Mouse (Mus musculus) c-Kit-positive CD71-positive TER-119-positive erythroid progenitor cells, embryonic 14.5 days (primary cell): ENCODE data around the gene Add2.
A peak's percentile ranks its signal among the peaks of the same experiment; 100 is the strongest.

Experiments used
- DNase-seq: peaks from one replicate; pipeline ENCODE4 v3.0.0-alpha.2; 2013; ENCODE audit warnings: low spot score

Add2 gene

DNA sequence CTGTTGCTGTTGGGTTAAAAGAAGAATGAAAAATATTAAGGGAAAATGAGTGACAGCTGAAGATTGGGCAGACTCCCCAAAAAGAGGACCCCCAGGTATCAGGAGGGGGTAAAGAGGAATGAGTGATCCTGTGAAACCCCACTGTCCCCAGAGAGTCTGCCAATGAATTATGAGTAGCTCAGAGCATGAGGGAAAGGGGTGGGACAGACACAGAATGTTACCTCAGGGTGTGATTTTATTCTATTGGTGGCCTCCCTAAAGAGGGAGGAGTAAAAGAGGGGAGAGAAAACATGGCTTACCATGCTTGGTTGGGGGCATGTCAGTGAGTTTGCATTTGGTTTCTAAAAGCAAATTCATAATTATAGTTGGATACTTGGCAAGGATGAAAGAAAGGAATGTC lies 50.8 kb downstream of the Add2 start:
- DNase-seq, result peak; percentile 55

GRCm38 (mm10) chr6:86085518-86085917 lies 57.0 kb downstream of the Add2 start:
- DNase-seq, result peak; percentile 67

GRCm38 (mm10) chr6:86086851-86087571 lies 58.5 kb downstream of the Add2 start:
- no peak for DNase-seq

DNA sequence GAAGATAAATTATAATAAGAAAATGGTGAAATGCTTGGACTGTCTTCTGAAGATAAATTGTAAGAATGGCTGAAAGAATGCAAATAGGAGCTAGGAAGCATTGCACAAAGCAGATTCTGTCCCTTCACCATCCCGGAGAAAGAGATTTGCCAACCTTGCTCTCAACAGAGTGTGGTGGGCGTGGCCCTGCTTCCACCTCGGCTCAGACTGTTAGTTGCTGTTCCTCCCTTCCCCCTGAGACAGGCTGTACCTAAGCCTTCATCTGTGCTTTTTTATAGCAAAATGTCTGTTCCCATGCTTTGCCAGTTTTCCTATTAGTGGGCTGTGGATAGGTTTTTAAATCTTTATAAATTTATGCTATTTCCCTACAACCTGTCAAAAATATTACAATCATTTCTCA lies 59.3 kb downstream of the Add2 start:
- no peak for DNase-seq

- no peak for DNase-seq
Measured at GRCm38 (mm10) chr6:86094202-86094838, 65.8 kb downstream of the Add2 start.

DNA sequence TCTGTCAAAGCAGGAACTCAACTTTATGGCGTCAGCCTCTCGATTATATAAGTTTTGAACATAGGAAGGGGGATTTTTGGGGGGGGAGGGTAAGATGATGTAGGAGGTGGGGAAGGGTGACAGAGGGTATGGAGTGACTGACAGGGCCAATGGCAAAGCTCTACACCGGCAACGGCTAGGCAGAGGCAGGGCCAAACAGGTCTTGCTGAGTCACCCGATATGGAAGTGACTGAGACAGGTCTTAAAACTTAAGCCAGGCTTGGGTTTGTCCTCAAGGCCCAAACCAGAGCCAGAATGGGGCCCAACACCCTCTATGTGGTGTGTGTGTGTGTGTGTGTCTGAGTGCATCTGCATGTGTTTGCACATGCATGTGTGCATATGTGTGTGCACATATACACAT lies 67.0 kb downstream of the Add2 start:
- DNase-seq, result no peak

DNA sequence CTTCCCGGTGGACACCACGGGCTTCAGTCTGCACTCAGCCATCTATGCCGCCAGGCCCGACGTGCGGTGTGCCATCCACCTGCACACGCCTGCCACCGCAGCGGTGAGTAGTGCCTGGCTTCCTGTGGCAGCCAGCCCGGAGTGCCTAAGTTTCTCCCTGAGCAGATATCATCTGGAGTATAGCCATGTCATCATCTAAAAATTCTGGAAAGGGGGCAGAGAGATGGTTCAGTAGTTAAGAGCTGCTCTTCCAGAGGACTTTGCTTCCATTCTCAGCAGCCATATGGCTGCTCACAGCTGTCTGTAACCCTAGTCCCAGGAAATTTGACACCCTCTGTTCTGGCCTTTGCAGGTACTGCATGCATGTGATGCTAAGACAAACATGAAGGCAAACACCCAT lies 68.3 kb downstream of the Add2 start:
- DNase-seq, result no peak

DNA sequence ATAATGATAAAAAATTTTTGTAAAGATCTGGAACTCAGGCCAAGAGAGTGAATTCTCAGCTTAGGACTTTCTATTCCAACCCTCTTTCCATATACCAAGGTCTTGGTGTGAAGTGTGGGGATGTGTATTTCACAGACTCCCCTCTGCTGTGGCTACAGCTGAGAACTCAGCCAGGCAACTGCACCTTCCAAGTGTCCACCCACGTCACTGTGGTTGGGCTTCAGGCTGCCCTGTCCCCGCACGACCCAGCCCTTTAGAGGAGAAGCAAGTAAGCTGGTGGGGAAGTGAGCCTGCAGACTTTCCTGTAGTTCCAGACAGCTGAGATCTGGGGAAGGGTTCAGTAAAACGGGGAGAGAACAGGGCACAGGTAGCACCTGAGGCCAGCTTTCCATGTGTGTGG lies 68.7 kb downstream of the Add2 start:
- no peak for DNase-seq

DNA sequence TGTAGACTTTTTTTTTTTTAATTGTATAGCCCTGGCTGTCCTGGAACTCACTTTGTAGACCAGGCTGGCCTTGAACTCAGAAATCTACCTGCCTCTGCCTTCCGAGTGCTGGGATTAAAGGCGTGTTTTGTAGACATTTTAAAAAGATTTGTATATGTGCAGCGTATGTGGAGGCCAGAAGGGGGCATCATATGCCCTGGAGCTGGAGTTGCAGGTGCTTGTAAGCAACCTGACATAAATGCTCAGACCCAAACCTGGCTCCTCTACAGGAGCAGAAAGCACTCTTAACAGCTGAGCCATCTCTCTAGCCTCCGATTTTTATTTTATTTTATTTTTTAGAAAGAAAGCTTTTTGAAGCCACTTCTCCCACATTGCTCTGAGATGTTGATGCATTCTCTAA lies 70.5 kb downstream of the Add2 start:
- DNase-seq, result no peak

DNA sequence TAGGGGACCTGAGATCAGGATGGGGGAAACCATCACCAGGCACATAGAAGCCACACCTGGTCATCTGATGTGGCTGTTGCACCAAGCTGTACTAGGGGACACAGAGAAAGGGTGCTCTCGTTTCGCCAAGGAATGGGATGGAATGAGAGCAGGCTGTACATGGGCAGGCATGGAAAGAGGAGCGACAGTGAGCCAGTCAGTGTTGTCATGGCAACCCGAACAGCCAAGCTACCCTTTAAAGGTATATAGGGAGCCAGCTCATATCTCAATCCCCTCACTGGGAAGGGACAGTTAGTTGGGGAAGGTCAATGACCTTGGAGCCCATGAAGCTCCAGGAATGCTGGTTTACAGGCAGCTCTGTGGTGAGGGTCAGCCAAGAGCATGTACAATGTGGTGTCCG lies 73.0 kb downstream of the Add2 start:
- no peak for DNase-seq

GRCm38 (mm10) chr6:86102874-86103273 lies 74.4 kb downstream of the Add2 start:
- DNase-seq, result no peak

- no peak for DNase-seq
Measured at GRCm38 (mm10) chr6:86103614-86104013, 75.1 kb downstream of the Add2 start.

DNA sequence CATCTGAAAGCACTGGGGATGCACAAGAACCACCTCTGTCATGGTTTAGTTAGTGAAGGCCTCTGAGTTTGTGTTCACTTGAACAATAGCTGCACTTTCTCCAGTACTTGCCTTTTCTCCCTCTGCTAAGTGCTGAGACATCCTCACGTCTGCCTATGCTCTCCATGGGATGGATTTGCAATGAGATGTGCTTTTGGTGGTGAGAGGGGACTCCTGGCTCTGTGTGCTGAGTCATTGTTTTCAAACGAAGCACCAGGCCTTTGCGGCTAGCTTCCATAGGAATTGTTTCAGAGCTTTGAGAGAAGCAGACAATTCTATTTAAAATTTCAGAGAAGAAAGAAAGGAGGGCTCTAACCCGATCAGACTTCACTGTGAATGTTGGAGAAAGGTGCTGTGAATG lies 76.2 kb downstream of the Add2 start:
- no peak for DNase-seq

DNA sequence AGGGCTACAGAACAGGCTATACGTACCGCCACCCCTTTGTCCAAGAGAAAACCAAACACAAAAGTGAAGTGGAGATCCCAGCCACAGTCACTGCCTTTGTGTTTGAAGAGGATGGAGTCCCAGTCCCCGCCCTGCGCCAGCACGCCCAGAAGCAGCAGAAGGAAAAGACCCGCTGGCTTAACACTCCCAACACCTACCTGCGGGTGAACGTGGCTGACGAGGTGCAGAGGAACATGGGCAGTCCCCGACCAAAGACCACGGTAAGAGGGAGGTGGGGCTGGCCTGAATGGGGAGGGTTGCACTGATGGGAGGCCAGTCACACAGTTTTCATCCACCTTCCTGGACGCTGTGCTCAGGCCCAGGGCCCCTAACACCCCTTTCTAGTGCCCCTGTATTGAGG lies 77.6 kb downstream of the Add2 start:
- no peak for DNase-seq

GRCm38 (mm10) chr6:86107101-86107500 lies 78.6 kb downstream of the Add2 start:
- DNase-seq, result peak; percentile 57

DNA sequence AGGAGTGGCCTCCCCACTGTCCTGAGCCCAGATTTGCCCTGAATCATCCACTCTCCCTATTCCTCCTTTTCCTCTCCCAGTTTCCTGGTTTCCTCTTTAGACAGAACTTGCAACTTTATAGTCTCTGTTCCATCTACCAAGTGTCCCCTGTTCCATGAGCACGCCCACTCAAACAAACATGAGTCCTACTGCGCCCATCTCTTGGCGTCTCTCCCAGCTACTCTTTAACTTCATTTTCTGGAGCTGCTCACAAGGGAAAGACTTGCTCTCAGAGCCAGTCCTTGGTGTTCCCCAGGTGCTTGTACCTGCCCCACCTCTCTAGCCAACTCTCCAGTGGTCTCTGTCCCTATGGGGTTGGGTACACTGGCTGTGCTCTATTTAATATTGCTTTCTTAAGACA lies 87.4 kb downstream of the Add2 start:
- DNase-seq, result no peak

DNA sequence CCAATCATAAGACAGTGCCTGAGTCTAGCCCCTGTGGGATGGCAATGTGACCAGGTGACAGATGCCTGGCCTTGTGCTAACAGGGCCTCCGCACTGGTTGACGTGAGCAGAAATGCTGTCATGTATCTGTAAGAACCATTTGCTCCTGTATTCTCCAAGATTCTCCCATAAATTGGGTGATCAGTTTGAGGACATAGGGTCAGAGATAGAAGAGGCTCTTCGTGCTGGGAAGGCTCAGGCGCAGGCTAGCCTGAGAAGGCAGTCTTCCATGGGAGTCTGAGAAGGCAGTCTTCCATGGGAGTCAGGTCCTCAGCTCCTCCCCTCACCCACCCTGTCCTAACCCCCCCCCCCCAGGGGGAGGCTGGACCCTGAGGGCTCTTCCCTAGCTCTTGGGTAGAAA lies 94.6 kb downstream of the Add2 start:
- no peak for DNase-seq

DNA sequence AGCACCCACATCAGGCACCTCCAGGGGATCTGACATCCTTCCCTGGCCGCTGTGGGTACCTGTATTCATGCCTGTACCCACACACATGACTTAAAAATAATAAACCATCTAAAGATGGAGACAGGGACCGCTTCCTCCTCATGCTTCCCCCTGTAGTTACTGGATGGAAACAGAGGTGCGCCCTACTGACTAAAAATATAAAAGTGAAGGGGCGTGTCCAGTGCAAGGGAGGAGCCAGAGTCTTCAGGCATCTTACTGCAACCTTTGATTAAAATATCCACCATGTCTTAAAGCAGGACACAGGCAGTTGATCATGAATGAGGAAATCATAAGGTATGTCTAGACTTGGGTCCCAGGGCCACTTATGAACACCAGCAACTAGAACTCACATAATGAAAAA lies 97.3 kb downstream of the Add2 start:
- no peak for DNase-seq

DNA sequence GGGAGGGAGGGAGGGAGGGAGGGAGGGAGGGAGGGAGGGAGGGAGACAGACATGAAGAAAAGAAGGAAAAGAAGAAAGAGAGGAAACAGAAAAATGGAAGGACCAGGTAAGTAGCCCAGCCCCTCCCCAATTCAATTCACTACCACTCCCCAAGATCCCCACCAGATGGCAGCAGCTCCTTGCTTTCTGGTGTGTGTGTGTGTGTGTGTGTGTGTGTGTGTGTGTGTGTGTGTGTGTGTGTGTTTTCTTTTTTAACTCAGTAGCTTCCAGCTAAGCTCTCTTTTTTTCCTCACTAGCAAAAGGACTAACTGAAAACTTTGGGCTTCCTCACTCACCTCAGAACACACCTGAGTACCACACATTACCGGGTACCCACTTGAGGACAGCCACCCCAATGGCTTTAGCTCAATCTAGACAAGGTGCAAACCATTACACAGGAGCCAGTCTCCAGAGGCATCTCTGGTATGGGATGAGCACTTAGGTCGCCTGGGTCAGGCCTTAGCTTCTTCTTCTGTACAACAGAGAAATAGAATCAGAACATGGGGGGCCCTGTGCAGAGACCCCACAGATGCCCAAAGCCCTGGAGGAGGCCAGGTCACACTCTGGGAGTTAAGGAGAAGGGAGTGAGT lies 98.6 kb downstream of the Add2 start:
- DNase-seq, result no peak

- DNase-seq, result peak; percentile 65
Measured at GRCm38 (mm10) chr6:86128504-86128903, 100.0 kb downstream of the Add2 start.

DNA sequence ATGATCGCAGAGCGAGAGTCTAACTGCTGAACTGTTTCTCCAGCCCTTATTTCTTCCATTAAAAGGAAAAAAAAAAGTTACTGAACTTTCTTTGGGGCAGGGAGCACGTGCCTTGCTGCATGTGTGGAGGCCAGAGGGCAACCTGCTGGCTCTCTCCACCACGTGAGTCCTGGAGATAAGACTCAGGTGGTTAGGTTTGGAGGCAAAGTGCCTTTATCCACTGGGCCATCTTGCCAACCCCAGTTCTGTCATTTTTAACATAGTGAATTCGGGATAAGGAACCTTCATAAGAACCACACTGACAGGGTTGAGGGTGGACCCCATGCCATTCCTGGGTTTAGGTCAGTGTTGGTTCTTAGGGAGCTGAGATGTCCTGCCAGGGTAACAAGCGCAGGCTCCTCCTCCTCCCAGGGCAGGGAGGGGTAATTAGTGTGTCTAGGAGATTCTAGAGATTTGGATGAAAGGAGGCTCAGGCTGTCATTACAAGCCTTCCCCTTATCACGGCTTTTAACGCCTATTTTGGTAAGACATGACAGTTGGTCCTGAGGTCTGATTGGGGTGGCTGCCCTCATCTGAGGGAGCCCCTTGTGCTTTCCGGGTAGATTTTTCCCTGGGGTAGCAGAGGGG lies 101.5 kb downstream of the Add2 start:
- DNase-seq, result peak; percentile 86

GRCm38 (mm10) chr6:86133882-86134281 lies 105.4 kb downstream of the Add2 start:
- DNase-seq, result no peak

DNA sequence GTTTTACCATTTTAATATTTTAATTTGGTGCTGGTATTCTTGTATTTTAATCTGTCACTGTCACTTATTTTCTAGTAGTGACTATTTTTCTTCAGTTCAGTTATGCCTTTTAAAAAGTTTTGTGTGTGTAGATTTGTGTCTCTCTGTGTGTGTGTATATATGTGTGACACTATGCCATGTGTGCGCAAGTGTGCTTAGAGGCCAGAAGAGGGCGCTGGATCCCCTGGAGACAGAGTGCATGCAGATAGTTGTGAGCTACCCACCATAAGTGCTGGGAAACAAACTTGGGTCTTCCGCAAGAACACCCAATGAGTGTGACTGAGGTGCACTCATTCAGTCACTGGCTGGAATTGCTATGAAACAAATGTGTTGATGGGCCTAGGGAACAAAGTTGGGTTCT lies 107.7 kb downstream of the Add2 start:
- no peak for DNase-seq
